Mouse (Mus musculus) hindbrain, embryonic 10.5 days (tissue): ENCODE results near the gene Krt24. TPM values are rescaled to one million over a fixed set of nuclear protein-coding genes. Genes with fewer than 3 reads are reported as not detected.
A peak's percentile ranks its signal among the peaks of the same experiment; 100 is the strongest.

Experiments used
- DNase-seq: peaks from one replicate; pipeline ENCODE4 v3.0.0-alpha.2; 2017; ENCODE audit warnings: low spot score
- H3K27ac ChIP-seq: fragments of 300-500 bp; sonication (generic); 2 replicates; pipeline ENCODE4 v1.5.1; 2016; ENCODE audit warnings: mild to moderate bottlenecking, moderate library complexity
- H3K27me3 ChIP-seq: fragments of 300-500 bp; sonication (generic); 2 replicates; pipeline ENCODE4 v1.6.1; 2016; ENCODE audit warnings: mild to moderate bottlenecking; ENCODE audit not compliant: poor library complexity, insufficient read depth, severe bottlenecking
- H3K36me3 ChIP-seq: fragments of 300-500 bp; sonication (generic); 2 replicates; pipeline ENCODE4 v1.6.1; 2016; ENCODE audit warnings: mild to moderate bottlenecking, moderate library complexity
- H3K4me1 ChIP-seq: fragments of 300-500 bp; sonication (generic); replicated peaks from 2 replicates; pipeline ENCODE4 v1.6.1; 2016; ENCODE audit warnings: mild to moderate bottlenecking
- H3K4me3 ChIP-seq: fragments of 300-500 bp; sonication (generic); 2 replicates; pipeline ENCODE4 v1.5.1; 2016; ENCODE audit warnings: mild to moderate bottlenecking, moderate library complexity
- H3K9me3 ChIP-seq: fragments of 300-500 bp; sonication (generic); 2 replicates; pipeline ENCODE4 v1.6.1; 2016; ENCODE audit warnings: mild to moderate bottlenecking, moderate library complexity
- WGBS: fragments of 180-500 bp; shearing (Covaris S2); methylation state at CpG from one replicate; pipeline ENCODE4 v1.1.7; 2016; 5-methylcytosine and 5-hydroxymethylcytosine counted together
- polyA plus RNA-seq: library from polyadenylated mRNA; unstranded; fragments of >200 nt; fragmentation: Nextera tagmentation; extraction: Ambion mirVana; gene quantifications from 2 replicates; pipeline ENCODE4 v1.2.1, GENCODE M21; 2016

Krt24 gene
- polyA plus RNA-seq: not detected in 2 replicates

DNA sequence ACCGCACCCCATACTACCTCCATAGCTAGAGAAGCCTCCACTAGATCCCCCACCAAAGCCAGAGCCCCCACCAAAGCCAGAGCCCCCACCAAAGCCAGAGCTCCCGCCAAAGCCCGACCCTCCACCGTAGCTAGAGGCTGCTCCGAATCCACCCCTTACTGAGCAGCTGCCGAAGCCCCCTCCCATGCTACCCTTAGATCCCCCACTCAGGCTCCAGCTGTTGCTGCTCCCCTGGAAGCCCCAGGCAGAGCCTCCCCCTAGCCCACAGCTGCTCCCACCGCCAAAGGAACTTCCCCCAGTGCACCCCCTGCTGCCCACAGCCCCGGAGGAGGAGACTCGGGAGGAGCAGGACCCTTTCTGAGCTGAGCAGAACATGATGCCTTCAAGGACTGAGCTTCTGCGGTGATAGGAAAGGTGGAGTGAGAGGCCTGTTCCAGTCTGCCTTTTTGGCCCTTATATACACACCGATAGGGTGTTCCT lies at the start of gene Krt24:
Gene Krt24 (minus strand): TSS at position 430 of the 480 bp plus-strand sequence.
- Histone ChIP-seq H3K27me3 (no peaks in the 10 kb centered on the region), H3K4me3 (no peak within 1 kb of the TSS), H3K27ac (no peak within 1 kb of the TSS), H3K9me3 (no peaks in the 10 kb centered on the region), H3K4me1 (peaks cover 12% of the 10 kb centered on the region), H3K36me3 (no peaks in the 10 kb centered on the region)
- WGBS: 53% methylated on average over 11 of the region's 11 CpGs
- no peak for DNase-seq

DNA sequence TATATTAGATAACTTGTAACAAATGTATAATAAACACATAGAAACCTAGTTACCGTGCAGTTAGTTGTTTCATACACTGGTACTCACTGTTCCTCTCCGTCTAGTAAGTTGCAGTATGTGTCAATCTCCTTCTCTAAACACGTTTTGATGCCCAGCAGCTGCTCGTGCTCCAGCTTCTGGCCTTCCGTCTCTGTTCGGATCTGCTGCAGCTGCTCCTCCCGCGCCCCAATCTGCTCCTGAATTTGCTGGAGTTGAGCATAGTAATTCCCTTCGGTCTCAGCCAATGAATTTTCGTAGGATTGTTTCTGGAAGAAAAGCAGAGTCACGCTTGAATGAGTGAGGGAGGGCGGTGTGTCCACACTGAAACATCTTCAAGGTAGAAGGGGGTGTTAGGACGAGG lies 48.4 kb upstream of the Krt24 start:
- Histone ChIP-seq H3K4me3 (no peak overlapping the region), H3K27ac (no peak overlapping the region), H3K27me3 (no peaks in the 10 kb centered on the region), H3K4me1 (no peaks in the 10 kb centered on the region), H3K36me3 (no peaks in the 10 kb centered on the region), H3K9me3 (no peaks in the 10 kb centered on the region)
- WGBS: 73% methylated on average over 13 of the region's 13 CpGs
- no peak for DNase-seq

DNA sequence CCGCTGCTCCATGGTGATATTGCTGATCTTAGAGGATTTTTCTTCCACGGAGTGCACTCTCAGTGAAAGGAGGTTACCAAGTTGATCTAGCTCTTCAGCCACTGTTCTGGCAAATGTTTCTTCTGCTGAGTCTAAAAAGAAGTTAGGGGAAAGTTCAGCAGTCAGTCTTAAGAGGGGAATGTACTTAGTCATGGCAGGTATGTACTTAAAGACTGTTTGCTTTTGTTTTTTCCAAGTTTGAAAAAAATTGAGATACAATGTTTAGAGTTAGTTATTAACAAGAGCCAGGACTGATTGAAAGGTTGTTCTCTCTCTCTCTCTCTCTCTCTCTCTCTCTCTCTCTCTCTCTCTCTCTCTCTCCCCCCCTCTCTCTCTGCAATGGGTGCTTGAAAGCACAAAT lies 44.6 kb upstream of the Krt24 start:
- DNase-seq: no peak
- no peaks in the 10 kb centered on the region for H3K27me3 ChIP-seq
- no peak overlapping the region for H3K27ac ChIP-seq
- H3K9me3 ChIP-seq: no peaks in the 10 kb centered on the region
- no peak overlapping the region for H3K4me3 ChIP-seq
- 73% methylated on average over 2 of the region's 2 CpGs for WGBS
- H3K36me3 ChIP-seq: no peaks in the 10 kb centered on the region
- H3K4me1 ChIP-seq: peaks cover 4% of the 10 kb centered on the region

DNA sequence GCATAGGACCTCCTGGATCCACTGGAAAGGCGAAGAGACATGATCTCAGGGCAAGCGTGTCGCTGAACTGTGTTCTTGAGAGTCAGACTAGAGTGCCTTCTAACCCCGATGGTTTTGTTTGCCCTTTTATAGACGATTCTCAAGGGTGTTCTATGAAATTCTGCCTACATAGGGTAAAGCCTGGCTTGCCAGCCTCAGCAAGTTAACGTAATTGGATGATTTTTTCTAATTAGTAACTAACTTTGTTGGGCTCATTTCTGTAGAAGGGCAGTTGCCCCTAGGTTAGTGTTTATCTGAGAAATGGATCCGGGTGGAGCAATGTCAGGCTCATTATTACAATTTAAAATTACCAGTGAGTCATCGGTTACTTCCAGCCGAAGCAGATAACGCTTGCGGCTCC lies 37.8 kb upstream of the Krt24 start, which contains the start of gene Krt25:
Gene Krt25 (minus strand): TSS at position 101 of the 400 bp plus-strand sequence.
- DNase-seq: no peak
- Histone ChIP-seq H3K36me3 (no peaks in the 10 kb centered on the region), H3K4me1 (peaks cover 4% of the 10 kb centered on the region), H3K9me3 (no peaks in the 10 kb centered on the region), H3K27me3 (no peaks in the 10 kb centered on the region), H3K4me3 (no peak within 1 kb of the TSS), H3K27ac (no peak within 1 kb of the TSS)
- WGBS: 93% methylated on average over 11 of the region's 11 CpGs

DNA sequence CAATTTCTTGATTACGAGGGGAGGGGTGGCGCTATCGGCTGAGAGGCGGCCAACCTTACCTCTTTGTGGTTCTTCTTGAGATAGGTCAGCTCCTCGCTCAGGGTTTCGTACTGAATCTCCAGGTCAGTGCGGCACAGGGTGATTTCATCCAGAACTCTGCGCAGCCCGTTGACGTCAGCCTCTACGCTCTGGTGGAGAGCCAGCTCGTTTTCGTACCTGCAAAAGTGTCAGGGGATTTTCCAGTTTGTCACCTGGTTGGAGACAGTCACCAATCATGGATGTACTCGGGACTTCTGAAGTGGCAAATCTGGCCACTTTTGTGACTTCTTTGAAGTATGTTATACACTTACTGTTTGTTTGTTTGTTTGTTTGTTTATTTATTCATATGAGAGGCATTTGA lies 36.0 kb upstream of the Krt24 start:
- Histone ChIP-seq H3K4me3 (no peak overlapping the region), H3K9me3 (no peaks in the 10 kb centered on the region), H3K27me3 (no peaks in the 10 kb centered on the region), H3K27ac (no peak overlapping the region), H3K4me1 (no peaks in the 10 kb centered on the region), H3K36me3 (no peaks in the 10 kb centered on the region)
- WGBS: 86% methylated on average over 14 of the region's 14 CpGs
- no peak for DNase-seq

DNA sequence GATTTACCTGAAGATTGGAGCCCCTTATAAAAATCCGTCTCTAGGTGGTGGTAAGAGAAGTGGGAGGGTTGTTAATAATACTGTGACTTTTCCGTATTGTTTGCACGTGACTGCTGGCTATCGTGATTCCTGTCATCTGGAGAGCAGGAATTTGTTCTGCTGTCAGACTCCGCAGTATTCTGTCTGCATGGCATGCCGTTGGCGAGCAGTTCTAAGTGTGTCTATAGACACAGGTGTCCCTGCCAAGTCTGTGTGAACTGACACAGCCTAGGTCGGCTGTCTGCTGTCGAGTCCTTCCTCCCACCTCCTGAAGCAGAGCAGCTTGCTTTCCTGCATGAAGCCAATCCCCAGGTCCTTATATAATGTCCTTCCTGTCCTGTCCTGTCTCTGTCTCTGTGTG lies 34.1 kb upstream of the Krt24 start:
- 82% methylated on average over 9 of the region's 9 CpGs for WGBS
- DNase-seq: no peak
- Histone ChIP-seq H3K36me3 (no peaks in the 10 kb centered on the region), H3K27me3 (no peaks in the 10 kb centered on the region), H3K9me3 (no peaks in the 10 kb centered on the region), H3K4me3 (no peak overlapping the region), H3K27ac (no peak overlapping the region), H3K4me1 (no peaks in the 10 kb centered on the region)

DNA sequence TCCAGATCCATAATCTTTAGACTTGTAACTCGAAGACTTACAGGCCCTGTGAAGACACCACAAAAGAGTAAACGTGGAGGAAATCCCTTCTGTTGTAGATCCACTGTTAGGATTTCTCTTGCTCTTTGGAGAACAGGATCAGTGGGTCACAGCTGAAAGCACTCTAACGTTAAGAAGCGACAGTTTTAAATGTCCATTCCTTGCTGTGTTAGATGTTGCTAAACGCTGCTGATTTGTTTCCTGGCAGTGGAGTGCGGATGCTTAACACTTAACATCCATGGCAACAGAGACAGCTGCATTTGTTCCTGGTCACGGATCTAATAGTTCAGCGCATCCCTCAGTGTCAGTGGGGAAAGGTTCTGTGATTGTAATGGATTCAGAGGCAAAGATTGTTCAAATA lies 31.5 kb upstream of the Krt24 start:
- Histone ChIP-seq H3K4me1 (no peaks in the 10 kb centered on the region), H3K36me3 (no peaks in the 10 kb centered on the region), H3K4me3 (no peak overlapping the region), H3K27ac (no peak overlapping the region), H3K9me3 (no peaks in the 10 kb centered on the region), H3K27me3 (no peaks in the 10 kb centered on the region)
- DNase-seq: no peak
- WGBS: 63% methylated on average over 8 of the region's 8 CpGs

DNA sequence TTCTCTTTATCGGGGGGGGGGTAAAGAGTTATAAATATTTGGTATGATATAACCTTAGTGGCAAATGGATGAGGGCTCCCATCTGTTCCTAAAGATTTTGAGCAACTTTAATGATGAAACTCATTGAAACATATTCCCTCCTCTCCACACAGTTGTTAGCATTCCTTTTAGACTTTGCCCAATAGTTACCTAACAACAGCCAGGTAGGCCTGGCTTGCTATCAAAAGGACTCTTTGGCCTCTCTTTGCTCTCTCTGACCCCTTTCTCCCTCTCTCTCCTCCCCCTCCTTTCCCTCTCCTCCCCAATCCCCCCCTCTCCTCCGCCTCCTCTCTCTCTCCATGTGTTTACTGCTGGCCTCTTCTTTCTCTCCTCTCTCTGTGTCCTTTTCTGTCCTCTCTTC lies 29.5 kb upstream of the Krt24 start:
- H3K27ac ChIP-seq: no peak overlapping the region
- DNase-seq: no peak
- H3K4me3 ChIP-seq: no peak overlapping the region
- 85% methylated on average over 2 of the region's 2 CpGs for WGBS
- H3K9me3 ChIP-seq: no peaks in the 10 kb centered on the region
- H3K27me3 ChIP-seq: no peaks in the 10 kb centered on the region
- no peaks in the 10 kb centered on the region for H3K36me3 ChIP-seq
- H3K4me1 ChIP-seq: no peaks in the 10 kb centered on the region

DNA sequence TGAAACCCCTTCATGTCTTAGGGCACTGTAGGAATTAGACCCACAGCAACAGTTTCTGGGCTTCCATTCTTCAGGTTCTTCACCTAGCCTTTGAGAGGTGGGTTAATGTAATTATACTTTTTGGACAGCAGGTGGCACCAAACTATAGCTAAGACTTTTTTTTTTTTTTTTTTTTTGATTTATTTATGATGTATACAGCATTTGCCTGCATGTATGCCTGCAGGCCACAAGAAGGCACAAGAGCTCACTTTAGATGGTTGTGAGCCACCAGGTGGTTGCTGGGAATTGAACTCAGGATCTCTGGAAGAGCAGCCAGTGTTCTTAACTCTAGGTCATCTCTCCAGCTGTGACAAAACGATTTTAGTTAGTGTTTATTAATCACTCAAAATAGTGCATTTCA lies 25.8 kb upstream of the Krt24 start:
- DNase-seq: no peak
- Histone ChIP-seq H3K36me3 (no peaks in the 10 kb centered on the region), H3K9me3 (no peaks in the 10 kb centered on the region), H3K27me3 (no peaks in the 10 kb centered on the region), H3K4me3 (no peak overlapping the region), H3K27ac (no peak overlapping the region), H3K4me1 (no peaks in the 10 kb centered on the region)
- WGBS: 98% methylated on average over 1 of the region's 1 CpGs

DNA sequence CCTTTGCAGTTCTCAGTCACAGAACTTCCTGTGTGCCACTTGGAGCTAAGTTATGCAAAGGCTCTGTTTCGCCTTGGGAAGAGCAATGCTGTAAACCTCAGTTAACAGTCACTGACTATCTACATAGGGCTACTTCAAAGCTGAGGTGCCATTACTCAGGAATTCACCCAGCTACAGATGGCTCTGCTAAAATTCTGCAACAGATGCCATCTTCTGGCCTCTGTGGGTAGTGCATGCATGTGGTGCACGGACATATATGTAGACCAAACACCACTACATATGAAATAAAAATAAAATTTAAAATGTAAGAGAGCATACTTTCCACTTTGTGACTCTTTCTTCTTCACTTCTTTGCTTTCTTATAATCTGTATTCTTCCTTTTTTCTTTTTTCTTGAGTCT lies 22.5 kb upstream of the Krt24 start:
- H3K9me3 ChIP-seq: no peaks in the 10 kb centered on the region

DNA sequence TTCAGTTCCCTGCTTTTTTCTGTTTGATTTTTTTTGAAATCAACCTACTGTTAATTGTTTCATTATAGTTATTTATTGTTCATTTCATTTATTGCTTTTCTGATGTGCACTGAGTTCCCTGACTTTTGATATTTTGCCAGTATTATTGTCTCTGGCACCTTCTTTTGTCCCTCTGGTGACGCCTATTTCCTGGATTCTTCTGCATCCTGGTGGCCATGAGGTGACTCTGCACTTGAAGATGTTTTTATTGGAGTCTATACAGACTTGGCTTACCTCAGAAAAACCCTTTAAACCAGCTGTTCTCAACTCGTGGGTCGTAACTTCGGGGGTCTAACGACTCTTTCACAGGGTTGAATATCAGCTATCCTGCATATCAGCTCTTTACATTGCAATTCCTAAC lies 10.0 kb upstream of the Krt24 start:
- H3K9me3 ChIP-seq: no peaks in the 10 kb centered on the region; the same call in 1 of the 2 replicates
- H3K27ac ChIP-seq: no peak overlapping the region
- H3K36me3 ChIP-seq: no peaks in the 10 kb centered on the region
- WGBS: 67% methylated on average over 5 of the region's 5 CpGs
- H3K4me1 ChIP-seq: no peaks in the 10 kb centered on the region
- no peaks in the 10 kb centered on the region for H3K27me3 ChIP-seq
- DNase-seq: no peak
- H3K4me3 ChIP-seq: no peak overlapping the region

More for the DNA sequence above, 22.5 kb upstream of the Krt24 start:
- H3K4me3 ChIP-seq: no peak overlapping the region
- H3K4me1 ChIP-seq: no peaks in the 10 kb centered on the region
- WGBS: 45% methylated on average over 2 of the region's 2 CpGs
- H3K27ac ChIP-seq: no peak overlapping the region
- no peaks in the 10 kb centered on the region for H3K36me3 ChIP-seq
- DNase-seq: peak; percentile 71
- H3K27me3 ChIP-seq: no peaks in the 10 kb centered on the region

DNA sequence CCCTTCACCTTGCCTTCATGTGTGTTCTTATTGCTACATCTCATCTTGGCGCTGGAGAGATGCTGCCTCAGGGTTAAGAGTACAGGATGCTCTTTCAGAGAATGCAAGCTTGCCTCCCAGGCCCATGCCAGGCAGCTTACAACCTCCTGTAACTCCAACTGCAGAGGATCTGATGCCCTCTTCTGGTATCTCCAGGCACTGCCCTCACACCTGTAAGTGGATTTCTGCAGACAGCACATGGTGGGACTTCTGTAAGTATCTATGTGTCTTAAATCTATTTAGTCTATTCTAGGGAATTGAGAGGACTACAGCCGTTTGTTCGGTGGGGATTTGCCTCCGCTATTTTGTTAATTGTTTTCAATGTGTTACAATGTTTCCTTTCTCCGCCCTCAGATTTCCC lies 7.8 kb upstream of the Krt24 start:
- H3K36me3 ChIP-seq: no peaks in the 10 kb centered on the region
- DNase-seq: peak; percentile 35
- no peaks in the 10 kb centered on the region for H3K27me3 ChIP-seq
- H3K9me3 ChIP-seq: no peaks in the 10 kb centered on the region; the same call in 1 of the 2 replicates
- no peaks in the 10 kb centered on the region for H3K4me1 ChIP-seq
- WGBS: 68% methylated on average over 5 of the region's 5 CpGs
- H3K27ac ChIP-seq: no peak overlapping the region
- no peak overlapping the region for H3K4me3 ChIP-seq

DNA sequence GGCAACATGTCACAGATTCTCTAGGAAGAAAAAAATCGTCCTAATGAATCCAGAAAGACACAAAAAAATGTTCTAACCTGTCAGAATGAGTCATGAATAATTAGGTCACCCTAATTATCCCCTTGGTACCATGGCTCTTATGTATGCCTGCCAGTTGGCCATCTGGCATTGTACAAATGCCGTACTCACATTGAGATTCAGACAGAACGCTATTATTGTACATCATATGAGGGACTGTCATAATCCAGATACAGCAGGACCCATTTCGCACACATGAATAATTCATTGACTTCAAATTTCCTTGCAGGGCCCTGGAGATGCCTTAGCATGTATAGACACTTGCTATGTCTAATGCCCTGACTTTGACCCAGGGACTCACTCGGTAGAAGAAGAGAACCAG lies 1.1 kb downstream of the Krt24 start:
- Histone ChIP-seq H3K27ac (no peak overlapping the region), H3K36me3 (no peaks in the 10 kb centered on the region), H3K9me3 (no peaks in the 10 kb centered on the region), H3K27me3 (no peaks in the 10 kb centered on the region), H3K4me1 (peaks cover 12% of the 10 kb centered on the region), H3K4me3 (no peak overlapping the region)
- WGBS: 77% methylated on average over 5 of the region's 5 CpGs
- no peak for DNase-seq

DNA sequence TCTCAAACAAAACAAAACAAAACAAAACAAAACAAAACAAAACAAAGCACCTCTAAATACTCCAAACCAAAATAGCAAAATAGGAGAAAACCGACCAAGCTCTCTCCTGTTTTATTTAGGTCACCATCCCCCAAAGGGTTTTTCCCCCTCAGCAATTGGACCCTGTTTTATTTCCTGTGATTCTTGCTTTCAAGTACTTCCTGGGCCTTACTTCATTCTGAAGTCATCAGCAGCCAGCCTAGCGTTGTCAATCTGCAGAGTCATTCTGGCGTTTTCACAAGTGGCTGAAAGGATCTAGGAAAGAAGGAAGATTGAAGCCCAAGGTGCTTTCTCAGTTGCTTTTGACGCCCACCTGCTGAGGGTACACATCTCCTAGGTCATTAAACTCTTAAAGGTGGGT lies 1.7 kb downstream of the Krt24 start:
- 63% methylated on average over 4 of the region's 4 CpGs for WGBS
- Histone ChIP-seq H3K27me3 (no peaks in the 10 kb centered on the region), H3K36me3 (no peaks in the 10 kb centered on the region), H3K4me1 (peaks cover 12% of the 10 kb centered on the region), H3K9me3 (no peaks in the 10 kb centered on the region), H3K27ac (no peak overlapping the region), H3K4me3 (no peak overlapping the region)
- no peak for DNase-seq
